Mouse (Mus musculus) olfactory bulb, adult 2 months (tissue): ENCODE results near the gene Gm3336.

Experiments used
- CTCF ChIP-seq: fragments of 200-500 bp; IDR thresholded peaks from 2 replicates; pipeline ENCODE4 v1.5.1; 2012; ENCODE audit warnings: low read depth, mild to moderate bottlenecking, low read length, moderate library complexity; ENCODE audit not compliant: insufficient read depth
- POLR2A ChIP-seq: fragments of 200-500 bp; IDR thresholded peaks from 2 replicates; pipeline ENCODE4 v1.6.1; 2012; ENCODE audit warnings: mild to moderate bottlenecking, low read depth, low read length, moderate library complexity; ENCODE audit not compliant: insufficient read depth

GRCm38 (mm10) chr8:70743656-70744590, 25.6 kb downstream of the Gm3336 start:
- TF ChIP-seq POLR2A (no peak), CTCF (no peak)
